Mouse (Mus musculus): Measurements from ENCODE around the gene Prcc. TPM values are rescaled to one million over a fixed set of nuclear protein-coding genes. Genes with fewer than 3 reads are reported as not detected.

Prcc gene
- polyA plus RNA-seq (2015; fragmentation: Nextera tagmentation; extraction: Ambion mirVana) = 16.5 and 17.3 TPM in 2 replicates

- Histone ChIP-seq H3K9me3 (no peaks in the 10 kb centered on the region), H3K4me1 (peaks cover 18% of the 10 kb centered on the region), H3K4me3 (peak within 1 kb of the TSS; percentile 98), H3K36me3 (peaks cover 3% of the 10 kb centered on the region; the same call in 1 of the 2 replicates), H3K9ac (replicated peaks) (peak within 1 kb of the TSS; percentile 91), H3K4me2 (replicated peaks) (peak within 1 kb of the TSS; percentile 79), H3K27ac (replicated peaks) (peak within 1 kb of the TSS; percentile 89), H3K27me3 (no peaks in the 10 kb centered on the region)
- peak; percentile 99 for ATAC-seq (replicated peaks)
- WGBS = 0% methylated on average over 31 of the region's 33 CpGs
These were observed at the start of gene Prcc for GRCm38 (mm10) chr3:87885281-87886003. Prcc (minus strand) TSS chr3:87885608.

GRCm38 (mm10) chr3:87935201-87935600 is 49.8 kb upstream of the Prcc start:
- 86% methylated on average over 4 of the region's 4 CpGs for WGBS
- no peak for ATAC-seq (replicated peaks)
- H3K27ac ChIP-seq (replicated peaks) = no peak overlapping the region
- no peak overlapping the region for H3K4me3 ChIP-seq
- H3K9me3 ChIP-seq = no peaks in the 10 kb centered on the region
- H3K9ac ChIP-seq (replicated peaks) = no peak overlapping the region
- H3K27me3 ChIP-seq = no peaks in the 10 kb centered on the region
- H3K4me1 ChIP-seq = peaks cover 44% of the 10 kb centered on the region
- H3K36me3 ChIP-seq = peaks cover 57% of the 10 kb centered on the region
- no peak overlapping the region for H3K4me2 ChIP-seq (replicated peaks)

GRCm38 (mm10) chr3:87934501-87934900 is 49.1 kb upstream of the Prcc start:
- Histone ChIP-seq H3K36me3 (peaks cover 50% of the 10 kb centered on the region), H3K9me3 (no peaks in the 10 kb centered on the region), H3K9ac (replicated peaks) (no peak overlapping the region), H3K4me3 (no peak overlapping the region), H3K27ac (replicated peaks) (no peak overlapping the region), H3K27me3 (no peaks in the 10 kb centered on the region), H3K4me2 (replicated peaks) (no peak overlapping the region), H3K4me1 (peaks cover 46% of the 10 kb centered on the region)
- WGBS = 69% methylated on average over 4 of the region's 4 CpGs
- ATAC-seq (replicated peaks) = no peak

GRCm38 (mm10) chr3:87934026-87934425 is 48.6 kb upstream of the Prcc start:
- peaks cover 45% of the 10 kb centered on the region for H3K36me3 ChIP-seq
- no peaks in the 10 kb centered on the region for H3K27me3 ChIP-seq
- no peak for ATAC-seq (replicated peaks)
- H3K27ac ChIP-seq (replicated peaks) = no peak overlapping the region
- H3K9ac ChIP-seq (replicated peaks) = no peak overlapping the region
- no peak overlapping the region for H3K4me2 ChIP-seq (replicated peaks)
- no peaks in the 10 kb centered on the region for H3K9me3 ChIP-seq
- no peak overlapping the region for H3K4me3 ChIP-seq
- 61% methylated on average over 5 of the region's 5 CpGs for WGBS
- H3K4me1 ChIP-seq = peaks cover 51% of the 10 kb centered on the region

- Histone ChIP-seq H3K9me3 (no peaks in the 10 kb centered on the region), H3K9ac (replicated peaks) (peak within 1 kb of the TSS; percentile 75), H3K36me3 (peaks cover 45% of the 10 kb centered on the region), H3K4me3 (peak within 1 kb of the TSS; percentile 70), H3K4me1 (peaks cover 46% of the 10 kb centered on the region), H3K27ac (replicated peaks) (peak within 1 kb of the TSS; percentile 83), H3K27me3 (no peaks in the 10 kb centered on the region), H3K4me2 (replicated peaks) (peak within 1 kb of the TSS; percentile 80)
- ATAC-seq (replicated peaks) = peak; percentile 98
- 0% methylated on average over 75 of the region's 78 CpGs for WGBS
These were observed 44.8 kb upstream of the Prcc start, which contains the start of the genes Isg20l2 and Rrnad1 for GRCm38 (mm10) chr3:87930078-87930795. Isg20l2 (plus strand) TSS chr3:87930314. Rrnad1 (minus strand) TSS chr3:87930717.

GRCm38 (mm10) chr3:87929341-87930077 is 44.1 kb upstream of the Prcc start:
- no peaks in the 10 kb centered on the region for H3K9me3 ChIP-seq
- peak; percentile 70 for ATAC-seq (replicated peaks)
- H3K27me3 ChIP-seq = no peaks in the 10 kb centered on the region
- WGBS = 8% methylated on average over 26 of the region's 26 CpGs
- H3K4me2 ChIP-seq (replicated peaks) = peak overlapping the region; percentile 80
- peaks cover 49% of the 10 kb centered on the region for H3K36me3 ChIP-seq
- H3K27ac ChIP-seq (replicated peaks) = peak overlapping the region; percentile 79
- peak overlapping the region; percentile 70 for H3K4me3 ChIP-seq
- peaks cover 43% of the 10 kb centered on the region for H3K4me1 ChIP-seq
- H3K9ac ChIP-seq (replicated peaks) = peak overlapping the region; percentile 75

GRCm38 (mm10) chr3:87927452-87927851 is 42.0 kb upstream of the Prcc start:
- whole genome bisulfite sequencing = 87% methylated on average over 5 of the region's 5 CpGs
- H3K4me3 ChIP-seq = no peak overlapping the region
- no peaks in the 10 kb centered on the region for H3K9me3 ChIP-seq
- H3K4me1 ChIP-seq = peaks cover 29% of the 10 kb centered on the region
- ATAC-seq (replicated peaks) = no peak
- no peaks in the 10 kb centered on the region for H3K27me3 ChIP-seq
- H3K4me2 ChIP-seq (replicated peaks) = no peak overlapping the region
- no peak overlapping the region for H3K27ac ChIP-seq (replicated peaks)
- H3K36me3 ChIP-seq = peaks cover 54% of the 10 kb centered on the region
- H3K9ac ChIP-seq (replicated peaks) = no peak overlapping the region

GRCm38 (mm10) chr3:87924996-87925395 is 39.6 kb upstream of the Prcc start:
- H3K36me3 ChIP-seq = peaks cover 55% of the 10 kb centered on the region

GRCm38 (mm10) chr3:87920270-87920943 is 35.0 kb upstream of the Prcc start:
- Histone ChIP-seq H3K27me3 (no peaks in the 10 kb centered on the region), H3K36me3 (peaks cover 51% of the 10 kb centered on the region), H3K4me3 (peak overlapping the region; percentile 77), H3K4me1 (peaks cover 16% of the 10 kb centered on the region), H3K9me3 (no peaks in the 10 kb centered on the region), H3K4me2 (replicated peaks) (peak overlapping the region; percentile 89), H3K27ac (replicated peaks) (no peak overlapping the region), H3K9ac (replicated peaks) (peak overlapping the region; percentile 74; the same call in 1 of the 2 replicates)
- WGBS = 63% methylated on average over 9 of the region's 9 CpGs
- no peak for ATAC-seq (replicated peaks)

More at GRCm38 (mm10) chr3:87924996-87925395, 39.6 kb upstream of the Prcc start:
- Histone ChIP-seq H3K9ac (replicated peaks) (no peak overlapping the region), H3K4me2 (replicated peaks) (no peak overlapping the region), H3K4me1 (peaks cover 20% of the 10 kb centered on the region), H3K27ac (replicated peaks) (no peak overlapping the region), H3K4me3 (no peak overlapping the region), H3K27me3 (no peaks in the 10 kb centered on the region), H3K9me3 (no peaks in the 10 kb centered on the region)
- 90% methylated on average over 7 of the region's 7 CpGs for WGBS
- ATAC-seq (replicated peaks) = no peak

GRCm38 (mm10) chr3:87919336-87920108 is 34.1 kb upstream of the Prcc start, which contains the start of gene Mrpl24:
Mrpl24 (plus strand) TSS chr3:87919506.
- Histone ChIP-seq H3K9ac (replicated peaks) (peak within 1 kb of the TSS; percentile 74), H3K4me3 (peak within 1 kb of the TSS; percentile 77), H3K27me3 (no peaks in the 10 kb centered on the region), H3K9me3 (no peaks in the 10 kb centered on the region), H3K36me3 (peaks cover 51% of the 10 kb centered on the region), H3K4me1 (peaks cover 16% of the 10 kb centered on the region), H3K4me2 (replicated peaks) (peak within 1 kb of the TSS; percentile 89), H3K27ac (replicated peaks) (peak within 1 kb of the TSS; percentile 75)
- ATAC-seq (replicated peaks) = peak; percentile 90
- under 1% methylated on average over 30 of the region's 30 CpGs for WGBS

- Histone ChIP-seq H3K4me2 (replicated peaks) (no peak overlapping the region), H3K4me1 (peaks cover 16% of the 10 kb centered on the region), H3K4me3 (no peak overlapping the region), H3K9me3 (no peaks in the 10 kb centered on the region), H3K27ac (replicated peaks) (peak overlapping the region; percentile 6; the same call in 1 of the 2 replicates), H3K27me3 (no peaks in the 10 kb centered on the region), H3K36me3 (peaks cover 51% of the 10 kb centered on the region), H3K9ac (replicated peaks) (no peak overlapping the region)
- 98% methylated on average over 1 of the region's 1 CpGs for WGBS
- ATAC-seq (replicated peaks) = peak; percentile 5; the same call in 1 of the 2 replicates
These were observed 33.1 kb upstream of the Prcc start for GRCm38 (mm10) chr3:87918551-87918950.
